Mouse (Mus musculus) embryonic facial prominence, embryonic 13.5 days (tissue): ENCODE data around the gene Erap1. TPM values are rescaled to one million over a fixed set of nuclear protein-coding genes. Genes with fewer than 3 reads are reported as not detected.

Experiments
- ATAC-seq: fragments of 200-750 bp; cut with Nextera tagmentation; 2 replicates; pipeline ENCODE4 v1.8.0; 2017; ENCODE audit warnings: low read depth; ENCODE audit not compliant: insufficient number of reproducible peaks, insufficient read depth, low FRiP score, low TSS enrichment
- H3K27ac ChIP-seq: fragments of 300-500 bp; sonication (generic); 2 replicates; pipeline ENCODE4 v1.5.1; 2015; ENCODE audit warnings: moderate library complexity, mild to moderate bottlenecking, inconsistent platforms
- H3K27me3 ChIP-seq: fragments of 300-500 bp; sonication (generic); 2 replicates; pipeline ENCODE4 v1.6.1; 2015; ENCODE audit warnings: mild to moderate bottlenecking, inconsistent platforms
- H3K36me3 ChIP-seq: fragments of 300-500 bp; sonication (generic); 2 replicates; pipeline ENCODE4 v1.6.1; 2015; ENCODE audit warnings: mild to moderate bottlenecking, inconsistent platforms
- H3K4me1 ChIP-seq: fragments of 300-500 bp; sonication (generic); 2 replicates; pipeline ENCODE4 v1.6.1; 2015; ENCODE audit warnings: inconsistent platforms
- H3K4me2 ChIP-seq: fragments of 300-500 bp; sonication (generic); 2 replicates; pipeline ENCODE4 v1.6.1; 2015; ENCODE audit warnings: moderate library complexity, mild to moderate bottlenecking, inconsistent platforms
- H3K4me3 ChIP-seq: fragments of 300-500 bp; sonication (generic); 2 replicates; pipeline ENCODE4 v1.5.1; 2015; ENCODE audit warnings: mild to moderate bottlenecking, inconsistent platforms
- H3K9ac ChIP-seq: fragments of 300-500 bp; sonication (generic); 2 replicates; pipeline ENCODE4 v1.6.1; 2015; ENCODE audit warnings: mild to moderate bottlenecking, inconsistent platforms
- H3K9me3 ChIP-seq: fragments of 300-500 bp; sonication (generic); 2 replicates; pipeline ENCODE4 v1.6.1; 2016; ENCODE audit warnings: inconsistent platforms
- WGBS: fragments of 180-500 bp; shearing (Covaris S2); methylation state at CpG from one replicate; pipeline ENCODE4 v1.1.7; 2015; ENCODE audit warnings: mixed read lengths; 5-methylcytosine and 5-hydroxymethylcytosine counted together
- polyA plus RNA-seq: library from polyadenylated mRNA; unstranded; fragments of >200 nt; fragmentation: Nextera tagmentation; extraction: Ambion mirVana; gene quantifications from 2 replicates; pipeline ENCODE4 v1.2.1, GENCODE M21; 2015

Gene Erap1
- polyA plus RNA-seq, 1 experiment from 2014 or later: 6.3 TPM

GRCm38 (mm10) chr13:74695497-74696193, 56.3 kb downstream of the Erap1 start:
- Histone ChIP-seq H3K4me3 (no peak overlapping the region), H3K27me3 (no peaks in the 10 kb centered on the region), H3K36me3 (0 out of 2 replicates have a peak, but pooled peaks cover 5% of the 10 kb centered on the region), H3K9me3 (no peaks in the 10 kb centered on the region), H3K4me2 (no peak overlapping the region), H3K27ac (no peak overlapping the region), H3K4me1 (0 out of 2 replicates have a peak, but pooled peaks cover 3% of the 10 kb centered on the region), H3K9ac (no peak overlapping the region)
- 82% methylated on average over 5 of the region's 5 CpGs for WGBS
- ATAC-seq: no peak

GRCm38 (mm10) chr13:74696225-74696624, 56.9 kb downstream of the Erap1 start:
- H3K27ac ChIP-seq: no peak overlapping the region
- H3K27me3 ChIP-seq: no peaks in the 10 kb centered on the region
- H3K4me3 ChIP-seq: no peak overlapping the region
- 63% methylated on average over 3 of the region's 3 CpGs for WGBS
- no peaks in the 10 kb centered on the region for H3K9me3 ChIP-seq
- H3K9ac ChIP-seq: no peak overlapping the region
- H3K4me1 ChIP-seq: no peaks in the 10 kb centered on the region
- 0 out of 2 replicates have a peak, but pooled peaks cover 5% of the 10 kb centered on the region for H3K36me3 ChIP-seq
- ATAC-seq: no peak
- no peak overlapping the region for H3K4me2 ChIP-seq

GRCm38 (mm10) chr13:74719002-74719401, 79.6 kb downstream of the Erap1 start:
- ATAC-seq: no peak
- no peak overlapping the region for H3K9ac ChIP-seq
- peaks cover 2% of the 10 kb centered on the region; the same call in 1 of the 2 replicates for H3K9me3 ChIP-seq
- no peaks in the 10 kb centered on the region for H3K27me3 ChIP-seq
- H3K4me3 ChIP-seq: no peak overlapping the region
- H3K4me2 ChIP-seq: no peak overlapping the region
- H3K4me1 ChIP-seq: no peaks in the 10 kb centered on the region
- no peak overlapping the region for H3K27ac ChIP-seq
- H3K36me3 ChIP-seq: peaks cover 42% of the 10 kb centered on the region
- WGBS: 78% methylated on average over 2 of the region's 2 CpGs

GRCm38 (mm10) chr13:74733726-74734125, 94.4 kb downstream of the Erap1 start:
- Histone ChIP-seq H3K9ac (no peak overlapping the region), H3K9me3 (no peaks in the 10 kb centered on the region), H3K4me1 (no peaks in the 10 kb centered on the region), H3K27me3 (no peaks in the 10 kb centered on the region), H3K4me3 (no peak overlapping the region), H3K36me3 (peaks cover 58% of the 10 kb centered on the region), H3K27ac (no peak overlapping the region), H3K4me2 (no peak overlapping the region)
- WGBS: 88% methylated on average over 4 of the region's 4 CpGs
- no peak for ATAC-seq

GRCm38 (mm10) chr13:74735834-74736233, 96.5 kb downstream of the Erap1 start:
- Histone ChIP-seq H3K27ac (no peak overlapping the region), H3K27me3 (no peaks in the 10 kb centered on the region), H3K4me3 (no peak overlapping the region), H3K4me2 (no peak overlapping the region), H3K9ac (no peak overlapping the region), H3K9me3 (no peaks in the 10 kb centered on the region), H3K4me1 (no peaks in the 10 kb centered on the region), H3K36me3 (peaks cover 54% of the 10 kb centered on the region)
- WGBS: 84% methylated on average over 5 of the region's 5 CpGs
- no peak for ATAC-seq

GRCm38 (mm10) chr13:74736396-74736795, 97.0 kb downstream of the Erap1 start:
- 74% methylated on average over 2 of the region's 2 CpGs for WGBS
- H3K27me3 ChIP-seq: no peaks in the 10 kb centered on the region
- no peak overlapping the region for H3K27ac ChIP-seq
- ATAC-seq: no peak
- no peaks in the 10 kb centered on the region for H3K9me3 ChIP-seq
- no peaks in the 10 kb centered on the region for H3K4me1 ChIP-seq
- peaks cover 53% of the 10 kb centered on the region for H3K36me3 ChIP-seq
- H3K4me3 ChIP-seq: no peak overlapping the region
- no peak overlapping the region for H3K9ac ChIP-seq
- H3K4me2 ChIP-seq: no peak overlapping the region

Other genes starting within 250 kb of the Erap1 start
- gene Zfp72, start 248.7 kb upstream of the Erap1 start, polyA plus RNA-seq: 8.0 TPM in 2 replicates
- gene Ftl1-ps1, start 239.9 kb upstream of the Erap1 start, polyA plus RNA-seq: 83.8 and 276 TPM in 2 replicates
- 24.6 and 27.1 TPM in 2 replicates for gene Zfp825, start 145.6 kb upstream of the Erap1 start, polyA plus RNA-seq
- gene Cast, start 169.2 kb downstream of the Erap1 start, polyA plus RNA-seq: 28.1 and 30.3 TPM in 2 replicates